Mouse (Mus musculus) kidney, adult 2 months (tissue): ENCODE measurements around the gene Srr. TPM values are rescaled to one million over a fixed set of nuclear protein-coding genes. Genes with fewer than 3 reads are reported as not detected.
A peak's percentile ranks its signal among the peaks of the same experiment; 100 is the strongest.

Source experiments
- DNase-seq: peaks from one replicate; pipeline ENCODE4 v3.0.0; 2021
- H3K27ac ChIP-seq: fragments of 200-500 bp; 2 replicates; pipeline ENCODE4 v1.5.1; 2012; ENCODE audit warnings: low read depth, low read length, control low read depth, inconsistent platforms; ENCODE audit not compliant: insufficient read depth
- H3K27me3 ChIP-seq: fragments of 200-500 bp; replicated peaks from 2 replicates; pipeline ENCODE4 v1.6.1; 2012; ENCODE audit warnings: mild to moderate bottlenecking, moderate library complexity, low read length, inconsistent platforms; ENCODE audit not compliant: control insufficient read depth, insufficient read depth
- H3K36me3 ChIP-seq: fragments of 200-500 bp; 2 replicates; pipeline ENCODE4 v1.6.1; 2012; ENCODE audit warnings: mild to moderate bottlenecking, moderate library complexity, low read length, inconsistent platforms; ENCODE audit not compliant: control insufficient read depth, insufficient read depth
- H3K4me1 ChIP-seq: fragments of 200-500 bp; 2 replicates; pipeline ENCODE4 v1.6.1; 2011; ENCODE audit warnings: low read length; ENCODE audit not compliant: control insufficient read depth, insufficient read depth
- H3K4me3 ChIP-seq: fragments of 200-500 bp; 2 replicates; pipeline ENCODE4 v1.5.1; 2011; ENCODE audit warnings: mild to moderate bottlenecking, low read depth, low read length, control low read depth; ENCODE audit not compliant: insufficient read depth
- CTCF ChIP-seq: fragments of 200-500 bp; conservative IDR thresholded peaks from 2 replicates; pipeline ENCODE4 v1.5.1; 2011; ENCODE audit warnings: low read depth, mild to moderate bottlenecking, control low read depth, low read length, moderate library complexity, mixed read lengths; ENCODE audit not compliant: insufficient read depth, insufficient read length
- POLR2A ChIP-seq: fragments of 200-500 bp; IDR thresholded peaks from one replicate; pipeline ENCODE4 v1.6.1; 2011; ENCODE audit warnings: low read depth, low read length, control low read depth
- WGBS: fragments of 180-500 bp; shearing (Covaris S2); methylation state at CpG from one replicate; pipeline ENCODE4 v1.1.7; 2018; 5-methylcytosine and 5-hydroxymethylcytosine counted together
- polyA plus RNA-seq: library from polyadenylated mRNA; depleted of rRNA; stranded (reverse); fragments of >200 nt; gene quantifications from 2 replicates; pipeline ENCODE4 v1.2.3, GENCODE M21; 2012

Gene Srr
- polyA plus RNA-seq, 1 experiment, result 52.0 TPM

DNA sequence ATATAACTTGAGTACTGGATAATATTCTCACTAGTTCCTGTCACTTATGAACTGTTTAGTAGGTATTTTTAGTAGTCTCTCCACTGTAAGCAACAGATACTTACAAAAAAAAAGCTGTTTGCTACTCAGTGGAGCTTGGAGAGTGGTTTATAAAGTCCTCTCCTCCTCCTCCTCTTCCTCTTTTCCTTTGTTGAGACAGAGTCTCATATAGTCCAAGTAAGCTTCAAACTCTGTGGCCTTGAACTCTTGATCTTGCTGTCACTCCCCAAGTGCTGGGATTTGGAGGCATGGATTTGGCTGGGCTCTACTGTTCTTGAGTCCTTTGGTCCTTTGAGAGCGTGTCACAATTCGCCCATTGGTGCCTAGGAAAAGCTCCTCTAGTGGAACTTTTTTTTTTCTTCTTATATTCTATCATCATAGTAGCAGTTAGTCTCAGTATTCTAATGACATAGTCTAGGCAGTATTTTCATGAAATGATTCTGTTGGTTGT lies 1.5 kb upstream of the Srr start:
- 80% methylated on average over 2 of the region's 2 CpGs for WGBS
- peaks cover 5% of the 10 kb centered on the region; the same call in 1 of the 2 replicates for H3K4me1 ChIP-seq
- peak overlapping the region; percentile 51 for H3K27ac ChIP-seq
- peak; percentile 16 for DNase-seq
- no peaks in the 10 kb centered on the region for H3K36me3 ChIP-seq
- H3K27me3 ChIP-seq, result no peaks in the 10 kb centered on the region
- no peak overlapping the region for H3K4me3 ChIP-seq
- TF ChIP-seq CTCF, result no peak
- no peak for TF ChIP-seq POLR2A

DNA sequence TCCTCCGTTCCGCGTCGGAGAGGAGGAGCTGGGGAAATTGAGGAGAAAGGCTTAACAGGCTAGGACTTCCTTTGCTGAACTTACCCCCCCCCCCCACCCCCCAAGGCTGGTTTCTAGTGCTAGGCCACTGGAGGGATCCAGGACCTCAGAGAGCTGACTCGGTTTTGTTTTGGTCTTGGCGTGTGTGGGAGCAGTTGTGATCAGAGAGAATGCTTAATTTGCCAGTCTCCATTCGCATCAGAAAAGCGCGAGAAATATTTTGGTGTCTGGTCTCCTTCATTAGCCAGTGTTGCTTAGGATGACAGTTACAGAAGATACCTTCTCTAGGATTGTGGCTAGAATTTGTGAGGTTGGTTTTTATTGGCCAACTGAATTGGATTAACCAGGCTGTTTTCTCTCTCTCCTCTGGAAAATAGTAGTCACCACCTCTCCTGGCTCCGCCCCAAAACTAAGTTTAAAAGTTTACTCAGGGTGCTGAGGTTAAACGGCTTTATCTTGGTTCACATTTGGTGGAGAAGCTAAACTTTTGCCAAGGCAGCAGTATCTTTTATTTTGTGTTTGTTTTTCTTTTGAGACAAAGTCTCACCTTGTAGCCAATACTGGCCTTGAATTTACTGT lies 749 bp upstream of the Srr start:
- Histone ChIP-seq H3K4me1 (peaks cover 5% of the 10 kb centered on the region; the same call in 1 of the 2 replicates), H3K27me3 (no peaks in the 10 kb centered on the region), H3K36me3 (no peaks in the 10 kb centered on the region), H3K4me3 (peak overlapping the region; percentile 68), H3K27ac (peak overlapping the region; percentile 92)
- WGBS, result 2% methylated on average over 11 of the region's 11 CpGs
- TF ChIP-seq POLR2A (no peak), CTCF (no peak)
- DNase-seq, result peak; percentile 94

DNA sequence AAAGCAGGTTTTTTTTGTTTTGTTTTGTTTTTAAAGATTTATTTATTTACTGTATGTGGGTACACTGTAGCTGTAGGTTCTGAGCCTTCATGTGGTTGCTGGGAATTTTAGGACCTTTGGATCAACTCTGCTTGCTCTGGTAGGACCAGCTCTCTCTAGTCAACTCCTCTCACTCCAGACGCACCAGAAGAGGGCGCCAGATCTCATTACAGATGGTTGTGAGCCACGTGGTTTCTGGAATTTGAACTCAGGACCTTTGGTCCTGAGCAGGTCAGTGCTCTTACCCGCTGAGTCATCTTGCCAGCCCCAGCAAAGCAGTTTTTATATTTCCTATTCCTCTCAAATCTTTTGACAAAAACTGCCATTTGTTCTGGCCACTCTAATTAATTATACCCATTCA lies 1.6 kb downstream of the Srr start:
- peaks cover 5% of the 10 kb centered on the region; the same call in 1 of the 2 replicates for H3K4me1 ChIP-seq
- peak; percentile 89 for DNase-seq

DNA sequence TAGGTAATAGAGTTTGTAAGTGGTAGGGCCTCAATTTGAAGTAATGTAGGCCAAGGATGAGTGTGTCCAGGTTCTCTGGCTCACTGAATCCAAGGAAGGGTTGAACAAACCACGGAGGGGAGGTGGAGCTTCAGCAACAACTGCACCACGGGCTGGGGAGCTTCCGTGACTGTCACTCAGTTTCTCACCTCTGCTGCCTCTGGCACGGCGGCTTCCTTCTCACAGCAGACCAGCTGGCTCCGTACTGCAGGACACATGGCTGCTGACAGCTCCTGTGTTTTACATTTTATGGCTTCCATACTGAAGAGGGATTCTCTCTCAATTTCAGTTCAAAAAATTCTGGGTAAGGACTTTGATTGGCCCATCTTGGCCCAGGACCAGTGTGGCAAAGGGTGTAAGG lies 6.5 kb downstream of the Srr start:
- WGBS, result 65% methylated on average over 6 of the region's 6 CpGs
- no peak for TF ChIP-seq POLR2A
- no peak for TF ChIP-seq CTCF
- Histone ChIP-seq H3K4me3 (no peak overlapping the region), H3K27ac (no peak overlapping the region), H3K27me3 (no peaks in the 10 kb centered on the region), H3K36me3 (peaks cover 3% of the 10 kb centered on the region), H3K4me1 (peaks cover 3% of the 10 kb centered on the region; the same call in 1 of the 2 replicates)
- no peak for DNase-seq

More for the DNA sequence above, 1.6 kb downstream of the Srr start:
- 23% methylated on average over 4 of the region's 4 CpGs for WGBS
- no peak overlapping the region for H3K4me3 ChIP-seq
- no peaks in the 10 kb centered on the region for H3K36me3 ChIP-seq
- peak; percentile 71 for TF ChIP-seq CTCF
- no peak for TF ChIP-seq POLR2A
- peak overlapping the region; percentile 84 for H3K27ac ChIP-seq
- H3K27me3 ChIP-seq, result no peaks in the 10 kb centered on the region

DNA sequence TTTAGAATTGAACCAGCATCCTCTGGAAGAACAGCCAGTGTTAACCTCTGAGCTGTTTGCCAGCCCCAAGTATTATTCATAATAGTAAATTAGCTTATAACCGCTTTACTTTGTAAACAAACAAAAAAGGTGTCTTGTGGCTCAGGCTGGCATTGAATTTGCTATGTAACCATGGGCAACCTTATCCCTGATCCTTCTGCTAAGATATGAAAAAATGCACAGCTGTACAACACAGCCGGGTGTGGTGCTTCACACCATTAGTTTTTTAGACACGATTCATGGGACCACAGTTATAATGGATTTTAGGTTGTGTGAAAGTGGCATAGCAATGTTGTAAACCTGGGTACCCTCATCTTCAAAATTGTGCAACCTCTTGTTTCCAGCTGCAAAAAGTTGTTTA lies 13.3 kb downstream of the Srr start:
- Histone ChIP-seq H3K4me1 (peaks cover 3% of the 10 kb centered on the region; the same call in 1 of the 2 replicates), H3K36me3 (peaks cover 17% of the 10 kb centered on the region), H3K27me3 (no peaks in the 10 kb centered on the region), H3K27ac (no peak overlapping the region), H3K4me3 (no peak overlapping the region)
- TF ChIP-seq POLR2A (no peak), CTCF (no peak)
- no peak for DNase-seq
- whole genome bisulfite sequencing, result 83% methylated on average over 3 of the region's 3 CpGs

DNA sequence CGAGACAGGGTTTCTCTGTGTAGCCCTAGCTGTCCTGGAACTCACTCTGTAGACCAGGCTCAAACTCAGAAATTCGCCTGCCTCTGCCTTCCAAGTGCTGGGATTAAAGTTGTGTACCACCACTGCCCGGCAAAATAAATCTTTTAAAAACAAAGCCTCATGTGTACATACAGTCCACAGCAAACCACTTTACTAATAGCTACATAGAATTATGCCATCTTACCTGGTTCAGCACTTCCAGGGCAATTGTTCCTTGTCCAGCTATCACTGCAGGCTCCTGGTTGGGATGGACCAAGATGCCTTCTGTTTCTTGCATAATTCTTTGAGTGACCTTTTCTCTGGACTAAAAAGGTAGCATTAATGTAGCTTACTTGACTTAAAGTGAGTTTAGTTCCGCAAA lies 15.8 kb downstream of the Srr start:
- Histone ChIP-seq H3K36me3 (peaks cover 28% of the 10 kb centered on the region), H3K27me3 (no peaks in the 10 kb centered on the region), H3K27ac (no peak overlapping the region), H3K4me1 (peaks cover 3% of the 10 kb centered on the region; the same call in 1 of the 2 replicates), H3K4me3 (no peak overlapping the region)
- TF ChIP-seq CTCF (no peak), POLR2A (no peak)
- WGBS, result 95% methylated on average over 4 of the region's 4 CpGs
- no peak for DNase-seq

DNA sequence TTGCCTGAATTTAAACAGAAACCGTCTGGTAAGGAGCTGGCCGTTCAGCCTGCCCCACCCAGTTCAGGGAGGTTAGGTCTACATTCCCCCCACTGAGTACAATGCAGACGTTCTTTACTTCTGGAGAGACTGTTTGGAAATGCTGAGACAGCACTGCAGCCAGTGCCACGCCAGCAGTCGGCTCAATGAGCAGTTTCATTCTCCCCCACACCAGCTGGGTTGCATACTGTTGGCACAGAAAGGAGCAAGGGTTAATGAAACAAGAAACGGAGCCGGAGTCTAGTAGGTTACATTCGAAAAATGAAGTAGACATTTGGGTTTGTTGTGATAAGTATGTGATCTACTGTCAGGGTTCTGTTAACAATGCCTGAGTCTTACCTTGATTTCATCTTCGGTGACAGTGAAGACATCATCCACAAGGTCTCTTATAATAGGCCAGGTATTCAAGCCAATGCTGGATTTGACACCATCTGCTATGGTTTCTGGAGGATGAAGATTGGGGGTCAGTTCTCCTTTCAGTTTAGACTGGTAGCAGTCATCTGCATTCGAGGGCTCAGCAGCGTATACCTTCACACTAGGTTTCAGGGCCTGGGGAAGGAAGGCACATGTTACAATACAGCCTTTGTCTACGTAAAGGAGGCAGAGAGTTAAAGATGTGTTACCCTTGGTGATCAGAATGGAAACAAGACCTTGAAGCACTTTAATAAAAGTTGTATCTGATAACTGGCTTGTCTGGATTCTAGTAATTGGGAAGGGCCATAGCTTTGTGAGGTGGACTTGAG lies 16.9 kb downstream of the Srr start:
- 61% methylated on average over 12 of the region's 12 CpGs for WGBS
- peak; percentile 52 for DNase-seq
- TF ChIP-seq CTCF, result no peak
- TF ChIP-seq POLR2A, result no peak
- Histone ChIP-seq H3K4me3 (no peak overlapping the region), H3K4me1 (peaks cover 3% of the 10 kb centered on the region; the same call in 1 of the 2 replicates), H3K36me3 (peaks cover 33% of the 10 kb centered on the region), H3K27me3 (no peaks in the 10 kb centered on the region), H3K27ac (no peak overlapping the region)
